Mouse (Mus musculus) embryonic facial prominence, embryonic 13.5 days (tissue): ENCODE results near the gene Nfix. TPM values are rescaled to one million over a fixed set of nuclear protein-coding genes. Genes with fewer than 3 reads are reported as not detected.

Experiments used
- ATAC-seq: fragments of 200-750 bp; cut with Nextera tagmentation; 2 replicates; pipeline ENCODE4 v1.8.0; 2017; ENCODE audit warnings: low read depth; ENCODE audit not compliant: insufficient number of reproducible peaks, insufficient read depth, low FRiP score, low TSS enrichment
- H3K27ac ChIP-seq: fragments of 300-500 bp; sonication (generic); 2 replicates; pipeline ENCODE4 v1.5.1; 2015; ENCODE audit warnings: moderate library complexity, mild to moderate bottlenecking, inconsistent platforms
- H3K27me3 ChIP-seq: fragments of 300-500 bp; sonication (generic); 2 replicates; pipeline ENCODE4 v1.6.1; 2015; ENCODE audit warnings: mild to moderate bottlenecking, inconsistent platforms
- H3K36me3 ChIP-seq: fragments of 300-500 bp; sonication (generic); 2 replicates; pipeline ENCODE4 v1.6.1; 2015; ENCODE audit warnings: mild to moderate bottlenecking, inconsistent platforms
- H3K4me1 ChIP-seq: fragments of 300-500 bp; sonication (generic); 2 replicates; pipeline ENCODE4 v1.6.1; 2015; ENCODE audit warnings: inconsistent platforms
- H3K4me2 ChIP-seq: fragments of 300-500 bp; sonication (generic); 2 replicates; pipeline ENCODE4 v1.6.1; 2015; ENCODE audit warnings: moderate library complexity, mild to moderate bottlenecking, inconsistent platforms
- H3K4me3 ChIP-seq: fragments of 300-500 bp; sonication (generic); 2 replicates; pipeline ENCODE4 v1.5.1; 2015; ENCODE audit warnings: mild to moderate bottlenecking, inconsistent platforms
- H3K9ac ChIP-seq: fragments of 300-500 bp; sonication (generic); 2 replicates; pipeline ENCODE4 v1.6.1; 2015; ENCODE audit warnings: mild to moderate bottlenecking, inconsistent platforms
- H3K9me3 ChIP-seq: fragments of 300-500 bp; sonication (generic); 2 replicates; pipeline ENCODE4 v1.6.1; 2016; ENCODE audit warnings: inconsistent platforms
- WGBS: fragments of 180-500 bp; shearing (Covaris S2); methylation state at CpG from one replicate; pipeline ENCODE4 v1.1.7; 2015; ENCODE audit warnings: mixed read lengths; 5-methylcytosine and 5-hydroxymethylcytosine counted together
- polyA plus RNA-seq: library from polyadenylated mRNA; unstranded; fragments of >200 nt; fragmentation: Nextera tagmentation; extraction: Ambion mirVana; gene quantifications from 2 replicates; pipeline ENCODE4 v1.2.1, GENCODE M21; 2015

Nfix gene
- polyA plus RNA-seq, 1 experiment from 2014 or later, result 37.0 TPM

DNA sequence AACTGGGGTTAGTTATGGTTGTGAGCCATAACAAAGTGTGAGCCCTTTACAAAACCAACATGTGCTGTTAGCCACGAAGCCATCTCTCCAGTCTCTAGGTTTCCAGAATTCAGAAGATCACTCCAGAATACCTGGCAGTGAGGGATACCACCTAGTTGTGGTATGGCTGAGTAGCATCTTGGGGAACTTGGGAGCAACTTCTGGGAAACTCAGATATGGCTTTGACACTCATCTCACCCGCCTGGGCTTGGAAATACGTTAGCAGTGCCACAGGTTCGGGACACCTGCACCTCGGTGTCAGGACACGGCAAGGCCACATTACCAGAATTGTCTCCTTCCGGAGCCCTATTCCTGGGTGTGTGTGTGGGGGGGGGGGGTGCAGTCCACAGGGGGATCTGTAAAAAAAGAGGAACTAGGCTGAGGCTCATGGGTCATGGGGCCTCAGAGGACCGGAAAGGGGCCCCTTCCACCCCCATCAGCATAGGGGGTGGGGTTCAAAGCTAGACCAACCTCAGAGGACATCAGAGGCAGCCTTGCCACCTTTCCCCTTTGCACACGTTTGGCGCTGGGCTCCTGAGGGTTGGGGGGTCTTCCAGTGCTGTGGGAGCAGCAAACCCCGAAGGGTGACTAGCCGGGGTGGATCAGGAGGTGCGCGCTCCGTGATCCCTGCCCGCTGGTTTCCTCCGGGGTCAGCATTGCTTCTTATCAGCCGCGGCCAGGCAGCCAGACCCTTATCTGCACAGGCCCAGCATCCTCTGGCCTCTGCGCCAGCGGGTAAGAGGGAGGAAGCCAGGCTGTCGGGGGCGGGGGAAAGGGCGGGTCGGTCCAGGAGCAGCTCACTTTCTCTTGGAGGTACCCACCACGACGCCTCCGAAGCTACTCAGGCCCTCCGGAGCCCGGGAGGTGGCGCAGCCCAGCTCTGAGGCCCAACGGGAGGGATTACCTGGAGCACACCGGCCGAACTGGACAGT is 98.9 kb downstream of the Nfix start, which contains the start of gene Lyl1:
Gene Lyl1 (plus strand): TSS at position 517 of the 971 bp plus-strand sequence.
- peak within 1 kb of the TSS; percentile 46 for H3K9ac ChIP-seq
- peak; percentile 12; the same call in 1 of the 2 replicates for ATAC-seq

DNA sequence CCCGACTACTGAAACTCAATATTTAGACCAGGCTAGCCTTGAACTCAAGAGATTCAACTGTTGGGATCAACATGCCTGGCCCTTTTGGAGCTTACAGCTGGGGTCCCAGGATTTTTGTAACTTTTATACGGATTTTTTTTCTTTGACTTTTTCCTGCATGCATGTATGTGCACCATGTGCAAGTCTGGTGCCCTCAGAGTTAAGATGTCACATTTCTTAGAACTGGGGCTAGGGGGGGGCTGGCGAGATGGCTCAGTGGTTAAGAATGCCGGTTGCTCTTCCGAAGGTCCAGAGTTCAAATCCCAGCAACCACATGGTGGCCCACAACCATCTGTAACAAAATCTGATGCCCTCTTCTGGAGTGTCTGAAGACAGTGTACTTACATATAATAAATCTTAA is 99.6 kb downstream of the Nfix start:
- Histone ChIP-seq H3K4me1 (peaks cover 31% of the 10 kb centered on the region), H3K4me2 (no peak overlapping the region), H3K27ac (peak overlapping the region; percentile 28; the same call in 1 of the 2 replicates), H3K27me3 (peaks cover 47% of the 10 kb centered on the region), H3K9me3 (no peaks in the 10 kb centered on the region), H3K4me3 (no peak overlapping the region), H3K9ac (no peak overlapping the region), H3K36me3 (peaks cover 47% of the 10 kb centered on the region)
- no peak for ATAC-seq
- WGBS, result 81% methylated on average over 5 of the region's 5 CpGs

More for the DNA sequence above, 98.9 kb downstream of the Nfix start, which contains the start of gene Lyl1:
- H3K4me1 ChIP-seq, result peaks cover 33% of the 10 kb centered on the region
- H3K9me3 ChIP-seq, result no peaks in the 10 kb centered on the region
- H3K36me3 ChIP-seq, result peaks cover 42% of the 10 kb centered on the region
- WGBS, result 13% methylated on average over 34 of the region's 34 CpGs
- H3K4me2 ChIP-seq, result peak within 1 kb of the TSS; percentile 46
- peaks cover 50% of the 10 kb centered on the region for H3K27me3 ChIP-seq
- H3K4me3 ChIP-seq, result peak within 1 kb of the TSS; percentile 20
- H3K27ac ChIP-seq, result peak within 1 kb of the TSS; percentile 51

DNA sequence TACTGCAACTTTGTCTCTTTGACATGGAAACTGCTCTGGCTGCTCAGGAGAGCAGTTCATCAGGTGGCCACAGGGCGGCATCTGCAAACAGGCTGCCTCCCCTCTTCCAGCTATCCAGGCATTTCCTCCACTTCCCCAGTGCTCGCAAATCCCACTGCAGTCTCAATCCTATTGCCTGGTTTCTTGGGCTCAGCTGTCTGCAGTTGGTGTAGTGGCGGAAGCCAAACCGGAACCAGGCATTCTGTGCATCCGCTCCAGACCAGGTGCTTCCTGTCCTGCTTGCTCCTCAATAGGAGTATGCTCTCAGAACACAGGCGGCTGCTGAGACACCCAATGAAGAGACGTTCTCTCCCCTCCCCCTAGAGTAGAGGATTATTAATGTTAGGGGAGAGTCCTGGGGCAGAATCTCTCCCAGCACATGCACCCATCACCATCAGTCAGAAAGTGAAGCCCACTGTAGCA is 100.3 kb downstream of the Nfix start:
- Histone ChIP-seq H3K4me1 (peaks cover 25% of the 10 kb centered on the region), H3K36me3 (peaks cover 54% of the 10 kb centered on the region), H3K27me3 (peaks cover 41% of the 10 kb centered on the region), H3K9ac (no peak overlapping the region), H3K27ac (peak overlapping the region; percentile 28; the same call in 1 of the 2 replicates), H3K9me3 (no peaks in the 10 kb centered on the region), H3K4me3 (no peak overlapping the region), H3K4me2 (no peak overlapping the region)
- no peak for ATAC-seq
- WGBS, result 65% methylated on average over 7 of the region's 7 CpGs

DNA sequence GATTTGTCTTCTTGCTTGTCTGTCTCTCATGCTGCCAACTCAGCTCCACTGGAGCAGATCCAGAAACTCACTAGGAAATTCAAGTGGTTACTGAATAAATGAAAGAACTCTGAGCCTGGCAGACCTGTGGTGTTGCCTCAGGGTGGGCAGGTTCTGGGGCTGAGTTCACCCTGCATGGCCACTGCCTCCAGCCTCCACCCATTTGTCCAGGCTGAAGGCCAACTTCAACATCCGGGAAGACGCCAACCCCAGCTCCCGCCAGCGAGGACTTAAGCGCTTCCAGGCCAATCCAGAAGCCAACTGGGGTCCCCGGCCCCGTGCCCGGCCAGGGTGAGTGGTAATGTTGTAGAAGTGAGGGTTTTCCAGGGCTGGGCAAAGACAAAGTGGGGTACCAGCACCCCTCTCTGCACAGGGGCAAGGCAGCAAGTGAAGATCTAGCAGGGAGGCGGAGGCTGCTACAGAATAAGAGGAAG is 101.2 kb downstream of the Nfix start:
- Histone ChIP-seq H3K9ac (no peak overlapping the region), H3K27ac (peak overlapping the region; percentile 57; the same call in 1 of the 2 replicates), H3K36me3 (peaks cover 61% of the 10 kb centered on the region), H3K4me1 (peaks cover 15% of the 10 kb centered on the region), H3K4me3 (no peak overlapping the region), H3K4me2 (no peak overlapping the region), H3K27me3 (peaks cover 32% of the 10 kb centered on the region), H3K9me3 (no peaks in the 10 kb centered on the region)
- WGBS, result 91% methylated on average over 9 of the region's 9 CpGs
- no peak for ATAC-seq

DNA sequence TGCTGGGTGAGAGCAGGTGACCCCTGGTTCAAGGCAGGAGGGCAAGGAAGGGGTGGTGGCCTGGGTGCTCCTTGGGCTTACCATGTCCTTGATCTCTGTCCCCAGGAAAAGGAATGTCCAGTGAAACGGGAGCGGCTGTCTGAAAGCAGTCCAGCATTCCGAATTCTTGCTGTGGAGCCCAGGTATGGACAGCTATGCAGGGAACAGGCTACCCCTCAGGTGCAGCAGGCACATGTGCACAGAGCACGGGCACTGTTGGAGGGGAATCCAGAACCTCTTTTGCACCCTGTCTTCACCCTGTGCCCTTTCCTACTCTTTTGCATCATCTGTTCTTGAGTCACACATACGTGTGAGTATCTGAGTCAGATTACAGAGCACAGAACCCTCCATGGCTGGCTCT is 101.9 kb downstream of the Nfix start:
- H3K4me1 ChIP-seq, result peaks cover 14% of the 10 kb centered on the region
- H3K36me3 ChIP-seq, result peaks cover 67% of the 10 kb centered on the region
- H3K4me3 ChIP-seq, result no peak overlapping the region
- WGBS, result 98% methylated on average over 5 of the region's 5 CpGs
- ATAC-seq, result no peak
- H3K4me2 ChIP-seq, result no peak overlapping the region
- peaks cover 25% of the 10 kb centered on the region for H3K27me3 ChIP-seq
- H3K27ac ChIP-seq, result no peak overlapping the region
- no peak overlapping the region for H3K9ac ChIP-seq
- no peaks in the 10 kb centered on the region for H3K9me3 ChIP-seq

DNA sequence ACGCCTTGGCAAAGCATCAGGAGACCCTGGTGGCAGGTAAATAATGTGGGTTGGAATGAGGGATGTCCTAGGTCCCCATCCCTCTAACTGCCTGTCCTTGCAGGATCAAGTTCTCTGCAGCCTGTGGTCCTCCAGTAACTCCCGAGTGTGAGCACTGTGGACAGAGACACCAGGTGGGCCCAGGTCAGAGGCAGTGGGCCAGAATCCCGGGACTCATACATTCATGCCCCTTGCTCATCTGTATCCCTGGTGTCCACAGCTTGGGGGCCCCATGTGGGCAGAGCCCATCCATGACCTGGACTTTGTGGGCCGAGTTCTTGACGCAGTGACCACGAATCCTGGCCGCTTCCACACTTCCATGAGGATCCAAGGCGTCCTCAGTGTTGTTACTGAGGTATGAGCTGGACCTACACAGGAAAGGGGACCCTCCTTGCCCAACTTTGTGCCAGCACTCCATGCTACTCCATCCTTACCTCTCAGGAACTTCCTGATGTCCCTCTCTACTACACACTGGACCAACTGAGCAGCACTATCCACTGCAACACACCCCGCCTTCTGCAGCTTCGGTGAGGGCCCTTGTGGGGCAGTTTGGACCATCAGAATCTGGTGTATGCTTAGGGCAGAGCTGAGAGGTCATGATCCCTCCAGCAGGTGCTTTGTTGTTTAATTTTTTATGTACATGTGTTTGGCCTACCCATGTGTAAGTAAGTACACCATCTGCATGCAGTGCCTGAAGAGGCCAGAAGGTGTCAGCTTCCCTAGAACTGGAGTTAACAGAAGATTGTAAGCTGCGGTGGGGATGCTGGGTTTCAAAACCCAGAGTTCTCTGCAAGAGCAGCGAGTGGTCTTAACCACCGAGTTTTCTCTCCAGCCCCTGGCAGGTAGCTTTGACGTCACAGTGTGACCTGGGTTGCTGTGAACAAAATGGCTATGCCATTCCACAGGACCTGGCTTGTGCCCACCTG is 102.7 kb downstream of the Nfix start:
- H3K4me3 ChIP-seq, result no peak overlapping the region
- 86% methylated on average over 14 of the region's 14 CpGs for WGBS
- H3K9me3 ChIP-seq, result no peaks in the 10 kb centered on the region
- H3K27ac ChIP-seq, result no peak overlapping the region
- H3K4me1 ChIP-seq, result peaks cover 14% of the 10 kb centered on the region
- no peak overlapping the region for H3K9ac ChIP-seq
- H3K36me3 ChIP-seq, result peaks cover 72% of the 10 kb centered on the region
- no peak overlapping the region for H3K4me2 ChIP-seq
- peaks cover 16% of the 10 kb centered on the region for H3K27me3 ChIP-seq
- ATAC-seq, result no peak

DNA sequence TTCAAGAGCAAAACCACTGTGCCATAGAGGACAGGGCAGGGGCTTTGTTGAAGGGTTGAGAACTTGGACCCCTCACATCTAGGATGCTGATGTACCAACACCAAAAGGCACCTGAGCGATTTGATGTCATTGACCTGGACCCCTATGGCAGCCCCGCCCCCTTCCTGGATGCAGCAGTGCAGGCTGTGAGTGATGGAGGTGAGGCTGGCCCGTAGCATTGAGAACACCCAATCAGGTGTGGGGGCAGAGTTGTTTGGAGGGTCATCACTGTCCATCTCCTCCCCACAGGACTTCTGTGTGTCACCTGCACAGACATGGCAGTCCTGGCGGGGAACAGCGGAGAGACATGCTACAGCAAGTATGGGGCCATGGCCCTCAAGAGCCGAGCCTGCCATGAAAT is 105.0 kb downstream of the Nfix start:
- no peak for ATAC-seq
- Histone ChIP-seq H3K4me1 (peaks cover 6% of the 10 kb centered on the region), H3K4me3 (no peak overlapping the region), H3K27ac (no peak overlapping the region), H3K27me3 (no peaks in the 10 kb centered on the region), H3K36me3 (peaks cover 84% of the 10 kb centered on the region), H3K9ac (no peak overlapping the region), H3K9me3 (no peaks in the 10 kb centered on the region), H3K4me2 (no peak overlapping the region)
- WGBS, result 89% methylated on average over 6 of the region's 6 CpGs

DNA sequence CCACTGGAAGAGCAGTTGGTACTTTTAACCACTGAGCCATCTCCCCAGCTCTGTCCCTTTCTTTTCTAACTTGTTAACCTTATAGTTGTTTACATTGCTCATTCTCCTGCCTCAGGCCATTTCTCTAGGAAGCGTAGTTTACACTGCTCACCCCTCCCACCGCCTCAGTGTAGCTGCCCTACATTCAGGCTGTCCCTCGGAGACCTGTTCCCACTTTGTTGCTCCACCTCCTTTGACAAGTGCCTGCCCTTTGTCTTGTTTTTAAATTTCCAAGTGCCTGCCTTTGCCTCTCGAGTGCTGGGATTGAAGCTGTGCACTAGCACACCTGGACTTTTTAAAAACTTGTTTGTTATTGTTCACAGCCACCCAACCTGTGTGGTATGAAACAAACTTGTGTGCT is 106.8 kb downstream of the Nfix start:
- no peak overlapping the region for H3K4me2 ChIP-seq
- no peak overlapping the region for H3K27ac ChIP-seq
- WGBS, result 50% methylated on average over 4 of the region's 4 CpGs
- no peaks in the 10 kb centered on the region for H3K27me3 ChIP-seq
- ATAC-seq, result no peak
- H3K4me1 ChIP-seq, result peaks cover 15% of the 10 kb centered on the region
- H3K9ac ChIP-seq, result no peak overlapping the region
- H3K4me3 ChIP-seq, result no peak overlapping the region
- peaks cover 68% of the 10 kb centered on the region for H3K36me3 ChIP-seq
- no peaks in the 10 kb centered on the region for H3K9me3 ChIP-seq

DNA sequence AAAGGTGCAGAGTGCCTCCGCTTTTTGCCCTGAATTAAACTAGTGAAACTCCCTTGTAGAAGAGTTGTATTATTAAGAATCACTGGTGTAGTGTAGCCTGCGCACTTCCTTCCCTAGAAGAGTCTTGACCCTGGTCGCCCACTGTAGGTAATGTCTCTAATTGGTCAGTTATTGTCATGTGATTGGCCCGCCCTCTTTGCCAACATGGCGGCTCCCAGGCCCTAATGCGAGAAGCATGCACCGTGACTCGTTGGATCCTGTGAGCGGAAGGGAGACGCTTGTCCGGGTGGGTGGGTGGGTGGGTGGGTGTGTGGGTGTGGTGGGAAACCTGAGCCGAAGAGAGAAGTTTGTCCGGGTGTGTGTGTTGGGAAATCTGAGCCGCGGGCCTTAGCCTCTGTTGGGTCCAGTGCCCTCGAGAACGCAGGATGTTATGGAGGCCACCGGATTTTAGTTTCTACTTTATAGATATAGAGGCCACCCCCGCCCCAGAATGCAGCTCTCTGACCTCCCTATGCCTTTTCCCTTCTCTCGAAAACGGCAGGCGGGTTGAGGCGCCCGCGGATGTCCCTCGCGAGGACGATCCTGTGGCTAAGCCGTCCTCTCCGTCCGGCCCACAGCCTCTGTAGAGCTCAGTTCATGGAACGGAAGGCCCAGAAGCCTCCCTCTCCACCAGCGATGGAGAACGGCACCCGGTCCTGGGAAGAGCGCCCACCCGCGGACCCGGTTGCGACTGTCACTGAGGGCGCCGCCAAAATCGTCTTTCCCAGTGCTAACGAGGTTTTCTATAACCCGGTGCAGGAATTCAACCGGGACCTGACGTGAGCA is 110.8 kb downstream of the Nfix start:
- H3K4me3 ChIP-seq, result peak overlapping the region; percentile 84
- peak overlapping the region; percentile 91 for H3K4me2 ChIP-seq
- peaks cover 31% of the 10 kb centered on the region for H3K36me3 ChIP-seq
- under 1% methylated on average over 47 of the region's 47 CpGs for WGBS
- H3K9ac ChIP-seq, result peak overlapping the region; percentile 87
- no peaks in the 10 kb centered on the region for H3K27me3 ChIP-seq
- H3K9me3 ChIP-seq, result no peaks in the 10 kb centered on the region
- peaks cover 42% of the 10 kb centered on the region for H3K4me1 ChIP-seq
- peak overlapping the region; percentile 82 for H3K27ac ChIP-seq
- ATAC-seq, result peak; percentile 77

DNA sequence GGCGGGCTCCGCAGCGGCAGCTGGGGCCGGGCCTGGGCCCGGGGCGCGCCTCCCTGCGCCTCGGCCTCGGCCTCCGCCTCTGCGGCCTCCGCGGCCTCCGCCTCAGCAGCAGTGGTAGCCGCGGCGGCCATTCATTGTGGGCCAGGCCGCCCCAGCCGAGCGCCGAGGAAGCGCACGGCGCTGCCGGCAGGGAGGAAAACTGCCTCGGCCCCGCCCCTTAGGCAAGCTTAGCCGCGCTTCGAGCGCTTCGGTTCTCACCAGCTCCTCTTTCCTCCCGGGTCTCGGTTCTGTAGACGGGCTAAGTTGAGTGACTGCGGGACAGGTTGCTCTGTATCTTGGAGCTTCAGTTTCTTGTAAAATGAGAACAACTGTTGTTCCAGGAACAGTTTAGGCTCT is 112.4 kb downstream of the Nfix start, which contains the start of gene Nacc1:
Gene Nacc1 (minus strand): TSS at position 158 of the 396 bp plus-strand sequence.
- peaks cover 42% of the 10 kb centered on the region for H3K4me1 ChIP-seq
- ATAC-seq, result peak; percentile 74
- H3K36me3 ChIP-seq, result peaks cover 23% of the 10 kb centered on the region
- H3K9me3 ChIP-seq, result no peaks in the 10 kb centered on the region
- peak within 1 kb of the TSS; percentile 91 for H3K4me2 ChIP-seq
- H3K27ac ChIP-seq, result peak within 1 kb of the TSS; percentile 95
- H3K9ac ChIP-seq, result peak within 1 kb of the TSS; percentile 100
- H3K27me3 ChIP-seq, result no peaks in the 10 kb centered on the region
- peak within 1 kb of the TSS; percentile 100 for H3K4me3 ChIP-seq
- under 1% methylated on average over 22 of the region's 37 CpGs for WGBS
